Mouse (Mus musculus): Measurements from ENCODE around the gene Sfmbt1.

The Sfmbt1 gene

GRCm38 (mm10) chr14:30825021-30825475 is 110.4 kb downstream of the Sfmbt1 start:
- DNase-seq (ENCODE audit: low read depth, low spot score): no peak

- peak; percentile 64 for DNase-seq (ENCODE audit: low read depth, low spot score)
Observed at GRCm38 (mm10) chr14:30825476-30826131, 111.0 kb downstream of the Sfmbt1 start, which contains the start of gene Tmem110. Tmem110 (plus strand) TSS chr14:30825590.

- no peak for DNase-seq (ENCODE audit: low read depth, low spot score)
Observed at GRCm38 (mm10) chr14:30826174-30827140, 111.8 kb downstream of the Sfmbt1 start.

- no peak for DNase-seq (ENCODE audit: low read depth, low spot score)
Observed at GRCm38 (mm10) chr14:30827480-30827879, 112.8 kb downstream of the Sfmbt1 start.

GRCm38 (mm10) chr14:30828077-30828476 is 113.4 kb downstream of the Sfmbt1 start:
- DNase-seq (ENCODE audit: low read depth, low spot score): peak; percentile 31

- DNase-seq (ENCODE audit: low read depth, low spot score): peak; percentile 68
Observed at GRCm38 (mm10) chr14:30828635-30829460, 114.2 kb downstream of the Sfmbt1 start.

- peak; percentile 55 for DNase-seq (ENCODE audit: low read depth, low spot score)
Observed at GRCm38 (mm10) chr14:30837416-30837996, 122.9 kb downstream of the Sfmbt1 start.

- no peak for DNase-seq (ENCODE audit: low read depth, low spot score)
Observed at GRCm38 (mm10) chr14:30843701-30844100, 129.1 kb downstream of the Sfmbt1 start.

- DNase-seq (ENCODE audit: low read depth, low spot score): no peak
Observed at GRCm38 (mm10) chr14:30850504-30850903, 135.9 kb downstream of the Sfmbt1 start.

- no peak for DNase-seq (ENCODE audit: low read depth, low spot score)
Observed at GRCm38 (mm10) chr14:30852325-30852724, 137.7 kb downstream of the Sfmbt1 start.

GRCm38 (mm10) chr14:30855316-30855715 is 140.7 kb downstream of the Sfmbt1 start:
- DNase-seq (ENCODE audit: low read depth, low spot score): no peak

GRCm38 (mm10) chr14:30856885-30857507 is 142.3 kb downstream of the Sfmbt1 start:
- DNase-seq (ENCODE audit: low read depth, low spot score): no peak

GRCm38 (mm10) chr14:30857990-30858389 is 143.3 kb downstream of the Sfmbt1 start:
- DNase-seq (ENCODE audit: low read depth, low spot score): peak; percentile 44

GRCm38 (mm10) chr14:30861421-30862125 is 146.9 kb downstream of the Sfmbt1 start:
- DNase-seq (ENCODE audit: low read depth, low spot score): no peak

- DNase-seq (ENCODE audit: low read depth, low spot score): no peak
Observed at GRCm38 (mm10) chr14:30862368-30862767, 147.7 kb downstream of the Sfmbt1 start.

- peak; percentile 49 for DNase-seq (ENCODE audit: low read depth, low spot score)
Observed at GRCm38 (mm10) chr14:30865311-30865710, 150.7 kb downstream of the Sfmbt1 start.

- peak; percentile 82 for DNase-seq (ENCODE audit: low read depth, low spot score)
Observed at GRCm38 (mm10) chr14:30867042-30867441, 152.4 kb downstream of the Sfmbt1 start.

- no peak for DNase-seq (ENCODE audit: low read depth, low spot score)
Observed at GRCm38 (mm10) chr14:30868826-30869225, 154.2 kb downstream of the Sfmbt1 start.

GRCm38 (mm10) chr14:30869391-30869801 is 154.7 kb downstream of the Sfmbt1 start:
- DNase-seq (ENCODE audit: low read depth, low spot score): no peak
